Mouse (Mus musculus) cerebral cortex, adult 2 months (tissue): Measurements from ENCODE around the gene Fsd2.

Experiments
- WGBS: fragments of 180-500 bp; shearing (Covaris S2); methylation state at CpG from one replicate; pipeline ENCODE4 v1.1.7; 2018; 5-methylcytosine and 5-hydroxymethylcytosine counted together

The Fsd2 gene

DNA sequence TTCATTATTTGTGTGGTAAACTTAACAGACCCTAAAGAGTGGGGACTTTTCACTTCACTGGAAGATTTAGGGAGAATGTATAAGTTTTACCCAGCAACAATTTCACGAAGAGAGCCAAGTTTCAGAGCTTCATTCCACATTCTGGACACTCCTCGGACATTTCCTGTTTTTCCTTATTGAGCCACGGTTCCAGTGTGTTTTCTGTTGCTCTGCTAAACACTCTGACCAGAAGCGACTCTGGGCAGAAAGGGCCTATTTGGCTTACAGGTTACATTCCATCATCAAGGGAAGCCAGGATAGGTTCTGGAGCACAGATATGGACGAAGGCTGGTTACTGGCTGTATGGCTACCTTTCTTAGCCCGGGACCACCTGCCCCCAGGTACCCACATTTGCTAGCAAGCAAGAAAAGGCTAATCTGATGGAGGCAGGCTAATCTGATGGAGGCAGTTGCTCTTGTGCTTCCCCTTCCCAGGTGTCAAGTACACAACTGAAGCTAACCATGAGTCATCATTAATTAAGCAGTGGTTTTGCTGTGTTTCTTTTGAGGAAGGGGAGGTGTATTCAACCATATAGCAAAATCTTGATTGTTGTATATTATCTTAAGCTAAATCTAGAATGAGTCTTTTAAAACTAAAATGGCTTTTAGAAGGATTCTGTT is 6.0 kb upstream of the Fsd2 start:
- 42% methylated on average over 6 of the region's 6 CpGs for WGBS

DNA sequence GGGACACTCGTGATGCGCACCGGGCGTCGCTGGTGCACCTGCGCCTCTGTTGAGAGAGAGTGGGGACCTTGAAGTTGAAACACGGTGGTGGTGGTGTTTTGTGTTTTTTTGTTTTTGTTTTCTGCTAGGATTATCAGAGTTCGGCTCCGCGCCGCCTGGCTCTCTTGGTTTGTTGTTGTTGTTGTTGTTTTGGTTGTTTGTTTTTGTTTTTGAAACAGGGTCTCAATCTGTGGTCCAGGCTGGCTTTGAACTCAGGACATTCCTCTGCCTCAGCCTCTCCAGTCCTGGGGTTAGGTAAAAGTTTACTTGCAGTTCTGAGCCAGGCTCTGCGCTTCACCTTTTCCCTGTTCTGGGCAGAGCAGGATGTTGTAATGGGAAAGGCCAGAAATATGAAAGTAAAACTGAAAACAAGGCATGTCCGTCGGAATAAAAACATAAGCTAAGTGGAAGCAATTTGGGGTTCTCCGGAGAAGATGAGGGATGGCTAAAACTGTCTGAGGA is 5.2 kb upstream of the Fsd2 start:
- WGBS: 4% methylated on average over 15 of the region's 15 CpGs

DNA sequence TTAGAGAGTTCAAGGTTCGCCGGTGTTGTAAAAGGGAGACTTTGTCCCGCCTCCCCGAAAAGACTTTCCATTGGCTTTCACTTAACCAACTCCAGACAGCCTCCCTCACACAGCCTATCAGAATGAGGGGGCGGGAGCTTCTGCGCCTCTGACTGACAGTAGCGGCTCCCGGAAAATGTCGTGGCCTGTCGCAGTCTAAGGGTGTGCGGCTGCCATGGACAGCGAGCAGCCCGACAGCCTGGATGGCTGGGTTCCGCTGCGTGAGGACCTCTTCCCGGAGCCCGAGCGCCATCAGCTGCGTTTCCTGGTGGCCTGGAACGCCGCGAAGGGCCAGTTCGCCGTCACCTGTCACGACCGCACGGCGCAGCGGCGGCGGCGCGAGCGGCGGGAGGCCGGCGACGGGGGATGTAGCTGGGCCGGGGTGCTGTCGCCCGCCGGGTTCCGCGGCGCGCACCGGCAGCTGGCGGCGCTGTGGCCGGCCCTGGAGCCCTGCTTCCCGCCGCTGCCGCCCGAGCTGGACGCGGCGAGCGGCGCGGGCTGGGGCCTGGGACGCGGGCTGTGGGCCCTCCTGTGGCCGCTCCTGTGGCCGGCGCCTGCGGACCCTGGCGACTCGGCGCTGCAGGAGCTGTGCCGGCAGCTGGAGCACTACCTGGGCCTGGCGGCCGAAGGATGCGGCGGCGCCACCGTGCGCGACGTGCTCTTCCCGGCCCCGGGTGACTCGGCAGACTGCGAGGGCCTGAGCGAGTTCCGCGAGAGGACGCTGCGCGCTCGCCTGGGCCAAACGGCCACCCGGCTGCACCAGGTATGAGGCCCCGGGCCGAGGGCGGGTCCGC is 4.6 kb upstream of the Fsd2 start, which contains the start of gene Whamm:
TSS of gene Whamm (plus strand) at position 159 of the 833 bp plus-strand sequence.
- under 1% methylated on average over 92 of the region's 96 CpGs for WGBS

DNA sequence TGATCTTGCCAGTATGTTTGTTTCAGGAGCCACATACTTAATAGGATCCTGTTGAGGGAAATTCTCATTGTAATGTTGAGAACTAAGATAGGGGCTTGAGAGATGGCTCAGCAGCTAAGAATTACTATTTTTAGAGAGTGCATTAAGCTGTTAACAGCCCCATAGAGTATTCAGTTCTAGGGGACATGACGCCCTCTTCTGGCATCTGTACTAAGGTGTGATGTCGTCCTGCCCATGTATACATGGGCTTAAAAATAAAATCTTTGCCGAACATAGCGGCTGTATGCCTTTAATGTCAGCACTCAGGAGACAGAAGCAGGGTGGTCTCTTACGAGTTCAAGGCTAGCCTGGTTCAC is 4.0 kb upstream of the Fsd2 start:
- 2% methylated on average over 5 of the region's 5 CpGs for WGBS

DNA sequence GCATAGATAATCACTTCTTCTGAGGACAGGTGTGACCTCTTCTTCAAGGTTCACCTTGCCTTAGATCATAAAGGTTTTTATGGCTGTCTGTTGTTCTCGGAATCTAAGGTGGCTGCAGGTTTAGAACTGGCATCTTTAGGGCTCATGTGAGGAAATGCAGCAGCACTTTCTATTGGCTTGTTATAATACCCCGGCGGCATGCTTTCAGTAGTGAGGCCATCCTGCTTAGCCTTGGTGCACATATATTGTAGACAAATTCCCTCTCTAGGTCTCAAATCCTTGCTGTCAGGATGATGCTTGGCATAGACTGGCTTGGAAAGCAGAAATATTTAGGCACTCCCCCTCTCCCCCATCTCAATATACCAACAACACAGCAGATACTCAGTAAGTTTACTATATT is 3.5 kb upstream of the Fsd2 start:
- WGBS: 93% methylated on average over 3 of the region's 3 CpGs

DNA sequence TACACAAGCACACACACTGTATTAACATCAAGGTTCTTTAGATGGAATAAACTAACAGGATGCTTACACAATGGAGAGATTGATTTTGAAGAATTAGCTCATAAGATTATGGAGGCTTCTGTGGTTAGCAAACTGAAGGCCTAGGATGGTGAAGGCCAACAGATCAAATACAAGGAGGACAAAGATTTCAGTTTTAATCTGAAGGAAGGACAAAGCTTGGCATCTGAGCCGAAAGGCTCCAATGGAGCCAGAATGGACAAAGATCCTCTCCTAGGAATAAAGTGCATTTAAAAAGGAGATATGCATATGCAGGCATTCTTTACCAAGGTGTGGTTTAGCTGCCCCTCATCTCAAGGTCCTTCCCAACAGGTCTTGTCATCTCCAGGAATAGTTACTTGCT is 3.1 kb upstream of the Fsd2 start:
- WGBS: 100% methylated on average over 1 of the region's 1 CpGs

DNA sequence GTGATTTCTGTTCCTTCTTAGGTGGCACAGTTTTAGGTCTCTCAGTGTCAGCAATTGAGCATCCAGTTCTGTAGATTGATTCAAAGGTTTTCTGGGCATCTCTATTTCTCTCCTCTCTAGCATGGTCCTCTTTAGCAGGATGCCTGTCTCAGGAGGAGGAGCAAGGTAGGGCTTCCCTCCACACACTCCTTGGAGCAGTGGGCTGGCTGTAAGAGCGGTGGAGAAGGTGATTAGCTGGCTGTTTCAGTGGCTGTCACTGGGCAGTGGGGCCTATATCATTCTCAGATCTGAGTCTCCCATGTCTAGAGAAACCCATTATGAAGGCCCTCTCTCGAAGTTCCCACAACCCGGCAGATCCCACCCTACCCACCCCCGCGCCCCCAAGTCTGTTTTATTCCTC is 652 bp upstream of the Fsd2 start:
- WGBS: 97% methylated on average over 5 of the region's 5 CpGs

DNA sequence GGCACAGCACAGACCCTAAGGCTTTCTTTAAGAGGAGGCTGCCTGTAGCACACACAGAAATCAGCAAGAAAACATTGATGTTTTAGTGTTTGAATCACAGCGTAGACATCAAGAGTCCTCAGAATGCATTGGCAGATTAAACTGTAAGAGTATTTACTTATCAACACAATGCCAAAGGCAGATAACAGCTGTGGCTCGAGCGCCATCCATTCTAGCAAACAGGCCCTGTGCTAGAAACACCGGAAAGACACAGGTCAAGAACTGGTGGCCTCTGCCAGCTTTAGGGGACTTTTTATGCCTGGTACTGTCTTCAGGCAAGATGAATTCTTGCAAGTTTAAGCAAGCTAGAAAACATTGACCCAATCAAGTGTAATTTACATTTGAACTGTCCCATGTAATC is 412 bp downstream of the Fsd2 start:
- WGBS: 92% methylated on average over 4 of the region's 4 CpGs

DNA sequence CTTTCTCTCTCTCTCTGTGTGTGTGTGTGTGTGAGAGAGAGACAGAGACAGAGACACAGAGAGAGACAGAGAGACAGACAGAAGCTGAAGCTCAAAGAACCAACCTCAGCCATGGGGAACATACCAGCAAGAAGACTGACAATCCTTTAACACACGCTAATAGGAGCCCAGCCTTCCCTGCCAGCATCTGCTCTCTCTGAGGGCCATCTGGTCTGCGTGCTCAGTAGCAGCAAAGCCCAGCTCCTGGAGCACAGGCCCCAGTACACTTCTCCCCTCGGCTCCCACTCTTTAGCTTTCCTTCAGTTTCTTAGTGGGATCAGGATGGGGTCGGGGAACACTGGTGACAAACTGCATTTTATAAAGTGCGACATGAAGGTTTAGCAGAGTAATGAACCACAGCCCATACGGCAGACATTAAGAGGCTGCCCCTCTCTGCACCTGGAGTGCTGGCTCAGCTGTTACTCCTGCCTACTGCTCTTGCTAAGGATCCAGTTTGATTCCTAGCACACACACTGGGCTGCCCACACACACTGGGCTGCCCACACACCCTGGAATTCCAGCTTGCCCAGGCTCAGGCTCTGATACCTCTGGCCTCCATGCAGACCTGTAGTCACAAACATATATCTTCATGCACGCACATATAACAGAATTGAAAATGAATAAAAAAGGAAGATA is 1.2 kb downstream of the Fsd2 start:
- WGBS: 53% methylated on average over 7 of the region's 7 CpGs

DNA sequence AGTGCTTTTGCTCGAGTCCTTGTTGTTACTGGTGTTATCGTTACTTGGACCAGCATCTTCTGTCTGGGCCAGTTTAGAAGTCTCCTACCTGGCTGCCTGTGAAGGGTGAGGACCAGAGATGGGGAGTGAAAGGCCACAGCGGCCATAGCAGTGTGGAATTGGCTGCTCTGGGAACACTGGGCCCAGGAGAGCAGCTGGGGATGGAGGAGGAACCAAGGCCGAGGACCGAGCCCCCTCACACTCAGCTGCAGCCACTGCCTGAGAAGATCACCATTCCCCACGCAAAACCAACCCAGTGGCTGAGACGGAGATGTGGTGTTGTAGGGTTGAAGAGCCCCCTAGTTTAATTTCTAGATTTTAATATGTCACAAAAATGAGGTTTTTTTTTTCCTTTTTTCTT is 2.0 kb downstream of the Fsd2 start:
- 84% methylated on average over 7 of the region's 7 CpGs for WGBS

DNA sequence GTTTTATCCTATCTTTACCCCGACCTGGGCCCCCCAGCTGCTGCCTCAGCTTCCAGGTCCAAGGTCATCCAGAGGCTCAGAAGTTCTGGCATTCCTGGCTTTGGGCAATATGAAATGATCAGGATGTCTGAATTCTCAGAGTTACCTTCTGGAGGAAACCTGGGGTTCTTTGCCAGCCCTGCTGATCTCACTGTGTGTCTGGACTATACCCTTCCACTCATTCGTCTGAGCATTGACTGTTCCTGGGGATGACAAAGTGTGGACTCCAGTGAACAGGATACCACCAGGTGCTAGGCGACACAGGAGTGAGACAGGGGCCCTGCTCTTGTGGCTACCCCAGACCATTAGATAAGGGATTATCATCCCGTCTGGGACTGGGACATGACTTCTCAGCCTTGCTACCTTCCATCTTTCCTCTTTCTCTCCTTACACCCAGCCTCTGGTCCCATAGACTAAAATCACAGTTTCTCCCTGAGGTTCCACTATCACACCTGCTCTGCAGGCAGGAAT is 3.2 kb downstream of the Fsd2 start:
- WGBS: 90% methylated on average over 4 of the region's 4 CpGs

DNA sequence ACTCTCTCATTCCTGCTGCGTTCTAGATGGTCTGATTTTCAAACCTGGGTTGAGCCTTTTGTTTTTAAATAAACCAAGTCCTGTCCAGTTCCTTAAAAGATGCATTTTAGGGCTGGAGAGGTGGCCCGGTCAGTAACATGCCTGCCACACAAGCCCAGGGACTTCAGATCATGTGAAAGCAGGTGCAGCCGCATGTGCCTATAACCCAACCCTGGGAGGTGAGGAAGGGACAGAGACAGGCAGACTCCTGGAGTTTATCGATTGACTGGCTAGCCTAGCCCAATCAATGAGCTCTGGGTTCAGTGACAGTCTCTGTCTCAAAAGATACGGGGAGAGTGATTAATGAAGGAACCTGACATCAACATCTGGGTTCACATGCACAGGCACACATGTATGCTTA is 5.5 kb downstream of the Fsd2 start:
- 84% methylated on average over 5 of the region's 5 CpGs for WGBS

DNA sequence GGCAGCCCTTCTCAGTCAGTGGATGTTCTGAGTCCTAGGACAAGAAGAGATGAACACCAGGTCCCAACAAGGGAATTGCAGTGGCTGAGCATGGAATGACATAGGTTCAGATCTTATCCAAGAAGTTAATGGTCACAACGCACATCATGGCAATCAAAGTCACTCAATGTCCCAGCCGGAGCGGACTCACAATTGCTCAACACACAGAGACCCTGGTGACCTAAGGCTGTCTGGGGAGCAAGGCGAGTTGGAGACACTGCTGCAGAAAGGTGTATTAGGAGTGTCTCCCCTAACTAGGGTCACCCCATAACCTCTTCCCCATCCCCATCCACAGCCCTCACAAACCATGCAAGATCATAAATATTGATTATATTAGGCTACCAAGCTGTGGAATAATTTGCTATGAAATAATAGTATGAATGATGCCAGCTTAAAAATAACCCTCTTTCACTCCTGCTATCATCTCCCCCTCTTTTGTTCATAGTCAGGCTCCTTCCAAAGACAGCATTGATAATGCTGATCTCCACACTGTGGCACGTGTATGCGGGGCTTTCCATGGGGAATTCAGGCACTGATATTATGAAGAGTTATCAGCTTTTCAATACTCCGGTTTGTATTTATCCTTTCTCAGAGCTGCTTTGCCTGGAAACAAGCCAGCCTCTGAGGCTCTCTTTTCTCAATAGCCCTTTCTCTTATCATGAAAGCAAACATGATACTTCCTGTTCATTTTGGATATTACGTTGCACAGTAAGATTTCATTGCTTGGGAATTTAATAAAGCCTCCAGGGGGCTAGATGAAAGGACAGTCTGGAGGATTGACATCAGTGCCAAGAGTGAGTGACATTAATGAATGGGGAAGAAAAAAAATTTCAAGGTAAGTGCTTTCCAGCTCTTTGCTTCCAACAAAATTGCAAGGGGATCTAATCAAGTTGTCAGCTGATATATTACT is 6.4 kb downstream of the Fsd2 start:
- 64% methylated on average over 8 of the region's 8 CpGs for WGBS

DNA sequence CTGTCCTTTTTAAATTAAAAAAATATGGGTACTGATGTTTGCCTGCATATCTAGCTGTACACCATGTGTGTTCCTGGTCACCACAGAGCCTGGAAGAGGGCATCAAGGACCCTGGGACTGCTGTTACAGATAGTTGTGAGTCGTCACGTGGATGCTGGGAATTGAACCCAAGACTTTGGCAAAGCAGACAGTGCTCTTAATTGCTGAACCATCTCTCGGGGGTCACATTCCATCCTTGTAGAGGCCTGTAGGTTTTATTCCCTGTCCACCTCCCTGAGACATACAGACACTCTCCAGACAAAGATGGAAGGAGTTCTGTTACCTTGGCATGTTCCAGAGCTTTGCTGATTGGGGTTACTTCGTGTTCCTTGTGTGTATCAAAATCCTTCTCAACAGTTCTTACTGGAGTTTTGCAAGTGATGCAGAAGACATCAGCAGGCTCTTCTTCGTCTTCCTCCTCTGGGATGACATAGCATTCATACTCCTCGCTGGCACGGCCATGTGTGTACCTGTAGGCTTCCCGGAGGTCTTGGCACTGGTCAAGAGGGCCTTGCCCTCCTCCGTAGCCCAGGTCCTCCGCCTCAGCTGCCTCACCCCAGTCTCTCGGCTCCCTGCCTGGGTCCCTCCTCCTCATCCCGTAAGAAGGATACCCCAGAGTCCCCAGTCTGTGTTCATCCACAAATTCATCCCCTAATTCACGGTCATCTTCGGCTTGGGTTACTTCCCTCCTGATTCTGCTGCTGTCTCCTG is 7.3 kb downstream of the Fsd2 start:
- 92% methylated on average over 14 of the region's 14 CpGs for WGBS

DNA sequence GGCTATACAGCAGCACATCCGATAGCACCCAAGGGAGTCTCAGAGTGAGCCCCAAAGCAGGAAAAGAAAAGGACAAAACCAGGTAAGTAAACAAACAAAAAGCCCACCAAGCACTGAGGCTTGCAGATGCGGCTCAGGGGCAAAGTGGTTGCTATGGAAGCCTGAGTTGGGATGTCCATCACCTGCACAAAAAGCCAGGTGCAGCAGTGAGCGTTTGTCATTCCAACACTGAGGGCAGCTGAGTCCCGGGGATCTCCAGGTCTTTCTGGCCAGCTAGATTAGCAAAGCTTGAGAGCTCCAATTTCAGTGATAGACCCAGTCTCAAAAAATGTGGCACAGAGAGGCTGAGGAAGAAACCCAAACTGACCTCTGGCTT is 8.8 kb downstream of the Fsd2 start:
- 86% methylated on average over 4 of the region's 4 CpGs for WGBS

DNA sequence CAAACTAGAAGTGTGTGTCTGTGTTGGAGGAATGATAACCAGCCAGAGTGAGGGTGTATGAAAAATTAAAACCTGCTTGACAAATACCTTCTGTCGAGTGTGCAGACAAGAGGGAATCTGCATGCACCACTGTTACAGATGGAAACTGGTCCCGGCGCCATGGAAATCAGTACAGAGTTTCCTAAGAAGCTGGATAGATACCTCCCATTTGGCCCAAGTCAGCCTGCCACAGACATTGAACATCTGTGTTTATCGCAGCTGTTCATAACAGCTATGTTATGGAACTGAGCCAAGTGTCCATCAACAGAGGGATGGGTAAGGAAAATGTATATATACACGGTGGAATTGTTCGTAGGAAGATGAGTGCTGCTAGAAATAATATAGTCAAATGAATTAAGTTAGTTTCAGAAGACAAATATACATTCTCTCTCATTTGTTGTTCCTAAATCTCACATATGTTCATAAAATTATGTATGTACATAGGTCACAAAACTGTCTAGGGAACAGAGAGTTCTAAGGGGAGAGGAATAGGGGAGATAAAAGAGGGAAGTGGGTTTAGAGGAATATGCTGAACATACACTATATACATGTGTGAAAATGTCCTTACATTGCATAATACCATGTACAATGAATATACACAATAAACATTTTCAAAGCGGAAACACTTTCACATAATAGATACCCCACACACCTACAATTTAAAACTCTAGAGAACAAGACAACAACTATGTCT is 9.3 kb downstream of the Fsd2 start:
- 65% methylated on average over 7 of the region's 7 CpGs for WGBS

DNA sequence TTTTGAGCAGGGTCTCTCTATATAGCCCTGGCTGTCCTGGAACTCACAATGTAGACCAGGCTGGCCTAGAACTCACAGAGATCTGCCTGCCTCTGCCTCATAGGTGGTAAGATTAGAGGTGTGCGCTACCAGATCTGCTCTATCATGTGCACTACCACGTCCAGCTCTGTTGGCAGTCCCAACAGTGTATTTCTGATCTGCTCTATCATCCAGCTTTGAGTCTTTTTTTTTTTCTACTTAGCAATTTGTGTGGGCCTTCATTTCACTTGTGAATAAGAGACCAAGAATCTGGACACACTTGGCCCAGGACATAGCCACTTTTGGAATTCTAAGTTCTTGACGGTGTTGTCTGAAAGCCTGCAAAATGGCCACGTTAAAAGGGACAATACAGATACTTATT is 9.9 kb downstream of the Fsd2 start:
- WGBS: 80% methylated on average over 4 of the region's 4 CpGs

DNA sequence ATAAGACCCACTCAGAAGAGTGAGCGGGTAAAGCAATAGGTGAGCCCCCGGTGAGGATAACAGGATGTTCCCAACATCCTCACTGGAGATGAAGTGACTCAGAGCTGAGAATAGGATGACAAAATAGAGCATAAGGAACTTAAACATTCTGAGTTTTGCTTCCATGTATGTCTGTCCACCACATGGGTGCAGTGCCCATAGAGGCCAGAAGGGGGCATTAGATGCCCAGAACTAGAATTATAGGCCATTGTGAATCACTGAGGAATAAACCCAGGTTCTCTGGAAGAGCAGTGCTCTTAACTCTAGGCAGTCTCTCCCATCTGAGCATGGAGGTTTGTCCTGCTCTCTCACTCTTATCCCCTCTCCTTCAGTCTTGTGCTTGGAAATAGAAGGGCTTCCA is 12.4 kb downstream of the Fsd2 start:
- 64% methylated on average over 2 of the region's 2 CpGs for WGBS

DNA sequence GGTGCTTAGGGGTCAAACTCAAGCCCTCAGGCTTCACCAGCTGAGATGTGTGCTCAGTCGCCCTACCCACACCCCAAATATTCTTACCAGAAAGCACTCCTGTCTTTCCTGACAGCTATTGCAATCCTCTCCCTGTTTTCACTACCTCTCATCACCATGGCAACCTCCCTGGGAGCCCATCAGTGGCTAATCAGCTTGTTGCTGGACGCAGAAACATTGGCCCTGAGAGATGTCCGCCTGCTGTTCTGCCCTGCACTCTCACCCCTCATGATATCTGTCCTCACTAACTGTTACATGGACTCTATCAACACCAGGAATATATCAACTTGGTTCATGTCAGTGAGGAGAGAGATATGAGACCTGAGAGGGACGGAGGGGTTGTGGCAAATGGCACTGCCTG is 13.2 kb downstream of the Fsd2 start:
- 61% methylated on average over 4 of the region's 4 CpGs for WGBS

DNA sequence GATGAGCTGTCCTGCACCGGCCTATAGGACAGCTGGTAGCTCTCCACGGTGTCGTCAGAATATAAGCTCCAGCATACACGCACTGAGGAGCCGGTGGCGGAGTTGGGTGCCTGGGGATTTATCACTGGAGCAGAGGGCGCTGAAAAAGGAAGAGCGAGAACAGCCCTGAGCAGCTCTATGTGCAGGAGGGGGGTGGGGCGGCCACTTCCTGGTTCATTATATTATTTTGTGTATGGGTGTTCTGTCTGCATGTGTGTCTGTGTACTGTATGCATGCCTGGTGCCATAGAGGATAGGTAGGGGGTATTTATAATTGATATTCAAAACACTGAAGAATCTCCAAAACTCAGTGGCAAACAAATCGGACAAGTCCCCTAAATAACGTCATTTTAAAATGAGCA is 17.9 kb downstream of the Fsd2 start:
- WGBS: 86% methylated on average over 11 of the region's 11 CpGs
